Mouse (Mus musculus) layer of hippocampus, adult 18-20 months (tissue): ENCODE results near the gene Cdc14a. TPM values are rescaled to one million over a fixed set of nuclear protein-coding genes. Genes with fewer than 3 reads are reported as not detected.
A peak's percentile ranks its signal among the peaks of the same experiment; 100 is the strongest.
"Not testable (repeated sequence)": the region's sequence is repeated elsewhere in the genome, so short reads cannot be mapped to it uniquely, and the experiment has no call there.

ENCODE experiments used
- DNase-seq, 2 experiments: peaks; one replicate each; pipeline ENCODE4 v3.0.0; 2022; ENCODE audit warnings: low spot score in 2 of 2
- total RNA-seq, 2 experiments: library from RNA; stranded (reverse); gene quantifications; 2 replicates each; pipeline ENCODE4 v1.2.3; 2021

The Cdc14a gene
- total RNA-seq, 2 experiments from 2014 or later, result 3.2 to 5.2 TPM

- no peak for DNase-seq
Measured at GRCm38 (mm10) chr3:116374486-116374885, 49.3 kb downstream of the Cdc14a start.

- DNase-seq, result no peak
Measured at GRCm38 (mm10) chr3:116373196-116373595, 50.6 kb downstream of the Cdc14a start.

GRCm38 (mm10) chr3:116368868-116369437, 54.9 kb downstream of the Cdc14a start:
- no peak for DNase-seq

GRCm38 (mm10) chr3:116366125-116366524, 57.7 kb downstream of the Cdc14a start:
- no peak for DNase-seq

GRCm38 (mm10) chr3:116361906-116362305, 61.9 kb downstream of the Cdc14a start:
- DNase-seq, result no peak

GRCm38 (mm10) chr3:116361101-116361500, 62.7 kb downstream of the Cdc14a start:
- no peak for DNase-seq

- DNase-seq, result no peak
Measured at GRCm38 (mm10) chr3:116357866-116358265, 66.0 kb downstream of the Cdc14a start.

GRCm38 (mm10) chr3:116357180-116357579, 66.7 kb downstream of the Cdc14a start:
- DNase-seq, result no peak

- peak; percentile 18 to 54 for DNase-seq
Measured at GRCm38 (mm10) chr3:116355026-116355788, 68.6 kb downstream of the Cdc14a start.

GRCm38 (mm10) chr3:116352486-116352885, 71.3 kb downstream of the Cdc14a start:
- no peak for DNase-seq

- no peak for DNase-seq
Measured at GRCm38 (mm10) chr3:116350389-116350967, 73.4 kb downstream of the Cdc14a start.

- not testable (repeated sequence) for DNase-seq
Measured at GRCm38 (mm10) chr3:116347571-116347970, 76.3 kb downstream of the Cdc14a start.

- DNase-seq, result no peak
Measured at GRCm38 (mm10) chr3:116345245-116345644, 78.6 kb downstream of the Cdc14a start.

GRCm38 (mm10) chr3:116342251-116342650, 81.6 kb downstream of the Cdc14a start:
- no peak for DNase-seq

- DNase-seq, result peak; percentile 48 to 88
Measured at GRCm38 (mm10) chr3:116340950-116341624, 82.7 kb downstream of the Cdc14a start.

GRCm38 (mm10) chr3:116340281-116340680, 83.6 kb downstream of the Cdc14a start:
- no peak for DNase-seq

- DNase-seq, result no peak
Measured at GRCm38 (mm10) chr3:116338616-116339015, 85.2 kb downstream of the Cdc14a start.

GRCm38 (mm10) chr3:116337840-116338239, 86.0 kb downstream of the Cdc14a start:
- no peak for DNase-seq

- no peak for DNase-seq
Measured at GRCm38 (mm10) chr3:116335036-116335435, 88.8 kb downstream of the Cdc14a start.

- no peak for DNase-seq
Measured at GRCm38 (mm10) chr3:116333711-116334110, 90.1 kb downstream of the Cdc14a start.

- no peak for DNase-seq
Measured at GRCm38 (mm10) chr3:116333229-116333628, 90.6 kb downstream of the Cdc14a start.
